Mouse (Mus musculus): ENCODE data around the gene Gm9970. TPM values are rescaled to one million over a fixed set of nuclear protein-coding genes. Genes with fewer than 3 reads are reported as not detected.

The Gm9970 gene
- total RNA-seq (2023), result not detected

DNA sequence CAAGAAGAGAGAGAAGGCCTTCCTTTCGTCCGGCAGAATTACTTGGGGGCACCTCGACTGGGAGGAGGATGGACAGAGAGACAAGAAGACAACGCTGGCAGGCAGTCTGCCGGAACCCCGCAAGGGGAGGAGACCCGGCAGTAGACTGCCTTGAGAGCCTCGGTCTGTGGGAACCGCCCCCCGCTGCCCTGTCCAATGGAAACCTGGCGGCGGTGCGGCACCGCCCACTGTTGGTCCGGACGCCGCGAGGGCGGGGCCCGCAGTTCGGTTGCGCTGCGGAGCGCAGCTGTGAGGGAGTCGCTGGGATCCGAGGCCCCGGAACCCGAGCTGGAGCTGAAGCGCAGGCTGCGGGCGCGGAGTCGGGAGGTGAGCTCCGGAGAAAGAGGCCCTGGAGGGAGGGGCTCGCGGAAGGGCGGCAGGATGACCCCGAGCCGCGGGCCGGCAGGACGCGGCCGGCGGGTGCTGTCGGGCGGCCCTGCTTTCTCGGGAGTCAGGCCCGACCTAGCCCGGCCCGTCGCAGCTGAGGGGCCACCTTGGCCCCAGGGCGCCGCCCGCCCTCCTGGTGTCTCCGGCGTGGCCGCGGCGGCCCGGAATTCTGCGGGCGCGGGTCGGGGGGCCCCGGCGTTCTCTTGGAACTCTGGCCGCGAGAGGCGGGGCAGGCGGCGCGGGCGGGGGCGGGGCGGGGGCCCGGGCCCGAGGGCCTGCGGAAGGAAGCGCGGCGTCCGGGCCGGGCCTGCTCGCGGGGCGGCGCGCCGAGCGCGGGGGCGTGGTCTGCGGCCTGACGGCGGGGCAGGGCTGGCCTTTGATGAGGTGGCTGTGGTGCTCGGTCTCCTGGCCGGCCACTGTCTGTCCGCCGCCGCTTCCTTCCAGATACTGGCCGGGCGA lies at the start of gene Gm9970, which contains the start of gene Nrbp1:
TSS of gene Gm9970 (minus strand) at position 596 of the 885 bp plus-strand sequence.
TSS of gene Nrbp1 (plus strand) at position 228 of the 885 bp plus-strand sequence.

DNA sequence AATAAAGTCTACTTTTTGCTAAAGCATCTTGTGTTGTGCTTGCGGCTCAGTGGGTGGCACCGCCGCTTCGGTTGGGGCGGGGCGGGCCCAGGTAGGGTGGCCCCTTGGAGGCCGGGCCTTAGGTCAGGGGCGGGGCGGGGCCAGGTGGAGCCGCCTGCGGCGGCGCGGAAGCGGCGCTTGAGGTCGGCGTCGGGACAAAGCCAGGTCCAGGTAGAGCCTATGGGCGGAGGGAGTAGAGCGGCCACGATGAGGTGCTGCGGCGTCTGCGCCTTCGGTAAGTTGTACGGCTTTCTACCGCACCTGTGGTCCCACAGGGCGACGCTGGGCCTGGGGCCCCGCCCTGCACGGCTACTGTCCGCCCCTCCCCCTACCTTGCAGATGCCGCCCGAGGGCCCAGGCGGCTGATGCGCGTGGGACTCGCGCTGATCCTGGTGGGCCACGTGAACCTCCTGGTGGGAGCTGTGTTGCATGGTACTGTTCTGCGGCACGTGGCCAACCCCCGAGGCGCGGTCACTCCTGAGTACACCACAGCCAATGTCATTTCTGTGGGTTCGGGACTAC lies 10.6 kb upstream of the Gm9970 start, which contains the start of gene Krtcap3:
TSS of gene Krtcap3 (plus strand) at position 151 of the 561 bp plus-strand sequence.

DNA sequence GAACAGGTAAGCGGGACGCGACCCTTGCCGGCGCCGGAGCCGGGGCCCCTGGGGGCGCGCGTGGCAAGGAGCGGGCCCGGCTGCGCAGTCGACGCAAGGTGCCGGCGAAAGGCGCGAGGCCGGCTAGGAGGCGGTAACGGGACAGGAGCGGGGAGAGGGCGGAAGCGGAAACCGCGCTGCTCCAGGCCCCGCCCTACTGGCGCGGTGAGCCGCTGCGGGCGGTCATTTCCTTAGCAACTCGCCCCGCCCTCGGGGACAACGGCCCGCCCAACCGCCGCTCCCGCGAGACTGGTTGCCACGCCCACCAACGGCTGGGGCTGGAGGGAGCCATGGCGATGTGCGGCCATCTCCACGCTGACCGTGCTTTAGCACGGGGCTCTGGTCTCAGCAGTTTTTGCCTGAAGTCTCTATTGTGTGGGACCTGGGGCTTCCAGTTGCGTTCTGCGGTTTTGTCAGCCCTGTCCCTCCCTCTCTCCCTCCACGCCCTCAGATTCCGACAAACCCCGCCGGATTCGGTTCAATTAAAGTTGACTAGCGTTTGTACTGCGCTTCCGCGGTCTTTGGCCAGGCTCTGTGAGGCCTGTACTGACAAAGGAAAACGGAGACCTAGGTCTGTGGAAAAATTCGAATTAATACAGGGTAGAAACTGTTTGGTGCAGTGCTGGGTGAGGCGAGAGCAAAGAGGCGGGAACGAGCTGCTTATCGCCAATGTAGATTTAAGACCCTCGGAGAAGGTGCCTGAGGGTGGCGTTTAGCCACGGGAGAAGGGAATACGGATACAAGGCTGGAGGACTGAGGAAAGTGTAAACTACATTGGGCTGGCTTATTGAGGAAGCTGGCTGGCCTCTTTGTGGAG lies 20.4 kb downstream of the Gm9970 start, which contains the start of gene Ppm1g:
TSS of gene Ppm1g (minus strand) at position 240 of the 856 bp plus-strand sequence.

DNA sequence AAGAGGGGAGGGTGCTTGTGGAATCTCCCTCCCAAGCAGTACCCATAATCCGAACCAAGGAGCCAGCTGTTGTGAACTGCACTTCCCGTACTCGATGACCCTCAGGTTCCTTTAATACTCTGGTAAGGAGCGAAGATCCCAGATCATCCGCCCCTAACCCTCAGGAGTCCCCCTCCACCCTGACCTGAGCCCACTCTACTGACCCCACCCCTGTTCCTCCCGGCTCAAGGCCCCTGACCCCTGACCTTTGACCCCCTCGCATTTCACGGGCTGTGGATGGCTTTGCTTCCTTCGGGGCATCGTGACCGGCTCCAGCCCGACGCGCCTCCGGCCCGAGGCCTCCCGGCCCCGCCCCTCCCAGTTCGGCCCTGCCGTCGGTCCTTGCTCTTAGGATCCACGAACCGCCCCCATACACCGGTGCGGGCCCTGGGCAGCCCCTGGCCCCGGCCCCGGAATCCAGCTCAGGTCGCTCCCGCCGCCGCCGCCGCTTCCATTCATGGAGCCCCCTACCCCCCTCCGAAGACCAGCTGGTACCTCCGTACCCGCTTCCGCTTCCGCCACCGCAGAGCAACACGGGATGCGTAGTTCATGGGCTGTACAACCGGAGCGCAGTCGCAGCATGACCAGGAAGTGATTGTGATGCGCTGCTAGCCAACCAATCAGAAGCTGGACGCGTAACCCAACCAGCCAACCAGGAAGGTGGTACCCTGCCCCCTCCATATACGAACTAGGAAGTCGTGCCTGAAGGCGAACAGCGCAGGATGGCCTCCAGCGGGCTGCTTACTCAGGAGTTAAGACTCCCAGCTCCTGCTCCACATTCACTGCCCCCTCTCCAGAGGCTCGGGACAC lies 39.1 kb downstream of the Gm9970 start, which contains the start of gene Zfp513:
TSS of gene Zfp513 (minus strand) at position 562 of the 849 bp plus-strand sequence.

DNA sequence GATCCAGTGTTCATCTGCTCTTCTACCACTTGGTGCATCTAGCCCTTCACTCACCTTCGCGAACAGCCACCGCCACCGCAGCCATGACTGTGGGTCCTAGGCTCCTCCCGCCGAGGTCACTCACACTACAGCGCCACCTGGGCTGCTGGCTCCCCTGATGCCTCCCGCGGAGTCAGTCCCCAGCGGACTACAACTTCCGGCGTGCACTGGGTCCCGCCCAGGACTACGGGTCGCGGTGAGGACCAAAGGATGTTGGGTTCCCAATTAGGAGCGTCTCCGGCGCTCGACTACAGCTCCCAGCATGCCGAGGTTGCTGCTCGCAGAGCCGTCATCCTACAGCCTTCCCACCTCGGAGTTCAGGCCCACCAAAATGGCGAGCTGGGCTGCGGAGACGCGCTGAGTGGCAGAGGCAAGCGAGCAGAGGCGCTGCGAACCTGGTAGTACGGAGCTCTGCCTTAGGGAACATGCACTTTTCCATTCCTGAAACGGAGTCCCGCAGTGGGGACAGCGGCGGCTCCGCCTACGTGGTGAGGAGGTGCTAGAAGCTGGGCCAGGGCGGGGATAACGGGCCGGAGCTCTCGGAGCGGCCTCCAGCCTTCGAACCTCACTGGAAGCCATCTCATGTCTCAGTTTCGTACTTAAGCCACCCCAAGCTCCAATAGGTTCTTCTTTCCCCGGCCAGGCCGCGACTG lies 47.9 kb downstream of the Gm9970 start, which contains the start of the genes Snx17 and Eif2b4:
TSS of gene Snx17 (plus strand) at position 289 of the 692 bp plus-strand sequence.
TSS of gene Eif2b4 (minus strand) at position 492 of the 692 bp plus-strand sequence.

Other genes with a start within 250 kb of the Gm9970 start
- gene Atraid, start 192.9 kb downstream of the Gm9970 start, total RNA-seq (2023), result 33.8 TPM
- gene Slc5a6, start 192.3 kb downstream of the Gm9970 start, total RNA-seq (2023), result 11.6 TPM
- 43.7 TPM for gene Cad, start 186.5 kb downstream of the Gm9970 start, total RNA-seq (2023)
- not detected for gene Dnajc5g, start 134.9 kb downstream of the Gm9970 start, total RNA-seq (2023)
- gene Slc30a3, start 133.0 kb downstream of the Gm9970 start, total RNA-seq (2023), result 1.2 TPM
- not detected for gene Trim54, start 124.5 kb downstream of the Gm9970 start, total RNA-seq (2023)
- not detected for gene Ucn, start 102.4 kb downstream of the Gm9970 start, total RNA-seq (2023)
- 17.7 TPM for gene Mpv17, start 87.0 kb downstream of the Gm9970 start, total RNA-seq (2023)
- 4.7 TPM for gene Gm29609, start 61.3 kb downstream of the Gm9970 start, total RNA-seq (2023)
- gene Gtf3c2, start 61.1 kb downstream of the Gm9970 start, total RNA-seq (2023), result 148 TPM
- 70.4 TPM for gene Snx17, start 48.0 kb downstream of the Gm9970 start, total RNA-seq (2023)
- gene Eif2b4, start 47.8 kb downstream of the Gm9970 start, total RNA-seq (2023), result 42.2 TPM
- gene Zfp513, start 38.9 kb downstream of the Gm9970 start, total RNA-seq (2023), result 27.6 TPM
- gene Ppm1g, start 20.5 kb downstream of the Gm9970 start, total RNA-seq (2023), result 148 TPM
- gene Nrbp1, start 368 bp downstream of the Gm9970 start, total RNA-seq (2023), result 193 TPM
- 28.9 TPM for gene Krtcap3, start 10.5 kb upstream of the Gm9970 start, total RNA-seq (2023)
- gene Ift172, start 49.9 kb upstream of the Gm9970 start, total RNA-seq (2023), result 14.5 TPM
- 1.3 TPM for gene Fndc4, start 54.8 kb upstream of the Gm9970 start, total RNA-seq (2023)
- gene Gckr, start 56.2 kb upstream of the Gm9970 start, total RNA-seq (2023), result 0.15 TPM
- 30.8 TPM for gene Zfp512, start 211.2 kb upstream of the Gm9970 start, total RNA-seq (2023)
- gene 4930548H24Rik, start 244.5 kb upstream of the Gm9970 start, total RNA-seq (2023), result 0.92 TPM

Measured in CD4-positive naive resting alpha-beta T cell, adult 57 days (primary cell).